Mouse (Mus musculus) bone marrow macrophage, adult 2 months (primary cell): Measurements from ENCODE around the gene Tesmin.

Experiments
- CTCF ChIP-seq: IDR thresholded peaks from 2 replicates; pipeline ENCODE4 v1.5.1; 2012; ENCODE audit warnings: low read depth, mild to moderate bottlenecking, low read length, moderate library complexity
- POLR2A ChIP-seq: IDR thresholded peaks from 2 replicates; pipeline ENCODE4 v1.6.1; 2012; ENCODE audit warnings: mild to moderate bottlenecking, low read depth, low read length, borderline replicate concordance

DNA sequence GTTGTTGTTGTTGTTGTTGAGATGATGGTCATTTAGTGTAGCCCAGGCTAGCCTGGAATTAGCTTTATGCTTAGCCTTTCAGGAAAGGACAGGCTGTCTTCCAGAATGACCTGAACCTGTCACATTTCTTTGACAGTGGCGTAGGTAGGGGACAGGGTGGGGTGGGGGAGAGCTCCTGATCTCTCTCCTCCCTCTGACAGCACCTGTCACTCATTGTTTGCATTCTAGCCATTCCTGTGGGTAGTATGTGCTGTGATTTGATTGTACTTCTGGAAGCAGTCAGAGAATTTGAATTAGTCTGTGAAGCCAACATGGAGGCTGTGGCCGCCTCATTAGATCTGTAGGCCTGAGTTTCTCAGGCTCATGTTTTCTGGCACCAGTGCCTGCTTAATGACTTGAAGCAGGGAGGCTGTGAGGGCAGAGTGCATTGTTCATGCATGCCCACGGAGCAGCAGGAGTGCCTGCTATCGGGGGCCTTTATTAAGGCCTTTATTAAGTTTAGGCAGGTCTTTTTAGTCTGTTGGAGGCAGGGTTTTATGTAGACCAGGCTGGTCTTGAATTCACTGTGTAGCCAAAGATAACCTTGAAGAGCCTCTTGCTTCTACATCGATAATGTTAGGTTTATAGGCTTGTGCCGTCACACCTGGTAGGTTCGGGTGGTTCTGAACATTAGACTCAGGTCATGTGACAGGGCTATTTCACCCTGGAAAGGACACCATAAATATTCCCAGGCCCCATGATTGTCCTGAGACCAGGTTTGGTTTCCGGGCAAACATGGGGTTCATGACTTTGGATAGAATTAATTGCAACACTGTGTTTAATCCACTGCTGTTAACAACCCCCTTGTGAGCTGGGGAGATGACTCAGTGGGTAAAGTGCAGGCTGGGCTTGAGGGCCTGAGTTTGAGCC is 43.8 kb upstream of the Tesmin start:
- TF ChIP-seq CTCF (no peak), POLR2A (no peak)
